Mouse (Mus musculus) heart, postnatal 0 days (tissue): ENCODE measurements at regions not wholly inside any gene's neighbourhood (a gene's known extent, or its start where the extent isn't known, plus 50 kb on each side); places are given as distances from the start of the nearest gene placed in this dataset.

Experiments used
- ATAC-seq: fragments of 200-750 bp; cut with Nextera tagmentation; 2 replicates; pipeline ENCODE4 v1.8.0; 2017; ENCODE audit warnings: low read depth, moderate number of reproducible peaks, moderate library complexity; ENCODE audit not compliant: insufficient read depth
- DNase-seq: peaks from one replicate; pipeline ENCODE4 v3.0.0-alpha.2; 2016; ENCODE audit warnings: low spot score
- H3K27ac ChIP-seq: fragments of 300-500 bp; sonication (generic); 2 replicates; pipeline ENCODE4 v1.5.1; 2014; ENCODE audit warnings: low read depth, mild to moderate bottlenecking
- H3K27me3 ChIP-seq: fragments of 300-500 bp; sonication (generic); 2 replicates; pipeline ENCODE4 v1.6.1; 2014; ENCODE audit warnings: low read length, mixed read lengths; ENCODE audit not compliant: control insufficient read depth, insufficient read depth
- H3K36me3 ChIP-seq: fragments of 300-500 bp; sonication (generic); replicated peaks from 2 replicates; pipeline ENCODE4 v1.6.1; 2014; ENCODE audit warnings: low read length, mixed read lengths; ENCODE audit not compliant: control insufficient read depth, insufficient read depth
- H3K4me1 ChIP-seq: fragments of 300-500 bp; sonication (generic); 2 replicates; pipeline ENCODE4 v1.6.1; 2014; ENCODE audit warnings: antibody characterized with exemption; ENCODE audit not compliant: control insufficient read depth, insufficient read depth
- H3K4me2 ChIP-seq: fragments of 300-500 bp; sonication (generic); 2 replicates; pipeline ENCODE4 v1.6.1; 2014; ENCODE audit warnings: low read depth, mild to moderate bottlenecking, low read length, moderate library complexity
- H3K4me3 ChIP-seq: fragments of 300-500 bp; sonication (generic); 2 replicates; pipeline ENCODE4 v1.5.1; 2014; ENCODE audit warnings: low read depth, low read length
- H3K9ac ChIP-seq: fragments of 300-500 bp; sonication (generic); replicated peaks from 2 replicates; pipeline ENCODE4 v1.6.1; 2014; ENCODE audit warnings: low read depth, low read length, mixed read lengths
- H3K9me3 ChIP-seq: fragments of 300-500 bp; sonication (generic); replicated peaks from 2 replicates; pipeline ENCODE4 v1.6.1; 2016; ENCODE audit warnings: low read length; ENCODE audit not compliant: control insufficient read depth
- CTCF ChIP-seq: IDR thresholded peaks from 2 replicates; pipeline ENCODE4 v1.5.1; 2016; ENCODE audit warnings: antibody characterized with exemption, control low read depth, low read depth
- EP300 ChIP-seq: IDR thresholded peaks from 2 replicates; pipeline ENCODE4 v1.6.1; 2016; ENCODE audit warnings: antibody characterized with exemption, low read depth
- WGBS: fragments of 180-500 bp; shearing (Covaris S2); extraction: QIAGEN DNeasy Blood & Tissue Kit; methylation state at CpG from one replicate; pipeline ENCODE4 v1.1.7; 2014; 5-methylcytosine and 5-hydroxymethylcytosine counted together

DNA sequence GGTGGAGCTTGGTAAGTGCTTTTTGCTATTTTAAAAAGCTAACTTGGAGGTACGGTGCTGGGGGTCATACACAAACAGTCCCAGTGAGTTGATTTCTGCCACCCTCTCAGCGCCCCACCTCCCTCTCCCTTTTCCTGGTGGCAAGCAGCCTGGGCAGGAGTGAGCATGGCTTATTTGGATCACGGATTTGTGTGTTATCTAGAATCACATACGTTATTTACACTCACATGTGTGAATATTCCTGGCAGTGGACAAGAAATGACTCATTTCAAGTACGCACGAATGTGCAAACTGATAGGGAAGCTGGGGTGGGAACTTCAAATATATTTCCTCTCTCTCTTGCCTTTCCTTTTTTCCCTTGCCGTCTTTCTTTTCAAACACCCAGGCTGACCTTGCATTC, 75.7 kb upstream of the Jag1 start:
- ATAC-seq (peak; percentile 44; the same call in 1 of the 2 replicates), DNase-seq (peak; percentile 25)
- Histone ChIP-seq H3K9ac (no peak overlapping the region), H3K9me3 (no peaks in the 10 kb centered on the region), H3K27me3 (no peaks in the 10 kb centered on the region), H3K4me3 (peak overlapping the region; percentile 12; the same call in 1 of the 2 replicates), H3K4me1 (no peaks in the 10 kb centered on the region), H3K36me3 (no peaks in the 10 kb centered on the region), H3K27ac (no peak overlapping the region), H3K4me2 (peak overlapping the region; percentile 50)
- 6% methylated on average over 7 of the region's 7 CpGs for whole genome bisulfite sequencing
- TF ChIP-seq CTCF (no peak), EP300 (no peak)

GRCm38 (mm10) chr2:137169176-137169575, 52.7 kb upstream of the Jag1 start:
- H3K9ac ChIP-seq: no peak overlapping the region
- no peak overlapping the region for H3K4me2 ChIP-seq
- H3K27me3 ChIP-seq: no peaks in the 10 kb centered on the region
- TF ChIP-seq EP300 (no peak), CTCF (no peak)
- H3K4me3 ChIP-seq: no peak overlapping the region
- H3K4me1 ChIP-seq: no peaks in the 10 kb centered on the region
- no peaks in the 10 kb centered on the region for H3K36me3 ChIP-seq
- ATAC-seq (no peak), DNase-seq (no peak)
- no peaks in the 10 kb centered on the region for H3K9me3 ChIP-seq
- H3K27ac ChIP-seq: no peak overlapping the region
- WGBS: 86% methylated on average over 1 of the region's 1 CpGs

DNA sequence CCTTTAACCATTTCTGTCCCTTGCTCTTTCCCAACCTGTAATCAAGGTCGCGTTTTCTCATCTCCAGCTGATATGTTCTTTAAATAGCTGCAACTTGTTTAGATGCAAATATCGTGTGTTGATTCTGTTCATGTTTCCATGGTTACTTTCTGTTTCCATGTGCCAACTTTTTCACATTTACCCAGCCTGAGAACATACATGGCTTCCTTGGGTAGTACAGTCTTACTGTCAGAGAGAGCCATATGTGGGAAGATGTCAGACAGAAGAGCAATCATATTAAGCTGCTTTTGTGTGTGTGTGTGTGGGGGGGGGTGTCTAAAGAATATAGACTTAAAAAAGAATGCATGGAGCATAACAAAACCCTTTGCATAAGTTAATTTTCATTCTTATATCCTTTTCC, 52.2 kb upstream of the Jag1 start:
- H3K9me3 ChIP-seq: no peaks in the 10 kb centered on the region
- H3K4me2 ChIP-seq: no peak overlapping the region
- no peak overlapping the region for H3K27ac ChIP-seq
- H3K4me1 ChIP-seq: no peaks in the 10 kb centered on the region
- no peak for DNase-seq
- H3K9ac ChIP-seq: no peak overlapping the region
- ATAC-seq: no peak
- TF ChIP-seq CTCF: no peak
- no peak for TF ChIP-seq EP300
- WGBS: 75% methylated on average over 3 of the region's 3 CpGs
- no peaks in the 10 kb centered on the region for H3K27me3 ChIP-seq
- no peaks in the 10 kb centered on the region for H3K36me3 ChIP-seq
- no peak overlapping the region for H3K4me3 ChIP-seq
